8 mouse cellular contexts compared by ENCODE assay signal in the genomic region with DNA sequence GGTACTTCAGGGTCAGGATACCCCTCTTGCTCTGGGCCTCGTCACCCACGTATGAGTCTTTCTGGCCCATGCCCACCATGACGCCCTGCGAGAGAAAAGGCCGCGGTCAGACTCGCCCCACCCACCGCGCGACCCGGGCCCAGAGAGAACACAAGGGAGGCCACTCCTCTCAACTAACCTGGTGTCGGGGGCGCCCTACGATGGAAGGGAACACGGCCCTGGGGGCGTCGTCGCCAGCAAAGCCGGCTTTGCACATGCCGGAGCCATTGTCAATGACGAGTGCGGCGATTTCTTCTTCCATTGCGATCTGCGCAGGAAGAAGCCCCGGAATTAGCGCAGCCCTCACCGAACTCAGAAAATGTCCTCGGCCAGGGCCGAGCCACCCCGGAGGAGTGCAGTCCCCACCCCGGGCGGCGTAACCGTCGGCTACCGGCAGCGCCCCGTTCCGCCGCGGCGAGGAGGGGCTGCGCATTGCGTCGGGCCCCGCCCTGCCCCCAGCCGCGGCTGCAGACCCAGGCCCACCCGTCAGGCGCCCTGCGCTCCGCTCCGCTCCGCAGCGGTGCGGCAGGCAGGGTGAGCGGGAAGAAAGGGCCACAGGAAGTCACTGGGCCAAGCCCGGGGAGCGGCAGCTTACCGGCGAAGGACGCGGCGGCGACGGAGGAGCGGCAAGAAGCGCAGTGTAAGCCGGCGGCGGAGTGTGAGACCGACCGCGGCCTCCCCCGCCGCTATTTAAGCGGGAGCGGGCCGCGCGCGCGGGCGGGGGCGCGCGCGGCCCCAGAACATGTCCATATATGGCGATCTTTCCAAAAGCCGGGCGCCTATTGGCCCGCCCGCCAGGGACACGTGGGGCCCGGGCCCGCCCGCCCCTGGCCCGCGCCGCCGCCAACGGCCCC. TPM values are rescaled to one million over a fixed set of nuclear protein-coding genes. Genes with fewer than 3 reads are reported as not detected.
DNase-seq lines count a peak whose midpoint lies in the region; ATAC-seq lines count a peak whose summit lies in the region.

A gene (minus strand): TSS at position 752 of the 893 bp plus-strand sequence.

- peaks cover 53% of the 10 kb centered on the region for H3K4me1 ChIP-seq in hindbrain, embryonic 10.5 days (replicated peaks)

- peak; percentile 40 for ATAC-seq in frontal cortex, adult (ENCODE audit: low TSS enrichment)

- under 1% methylated on average over 96 of the region's 103 CpGs for WGBS in hindbrain, embryonic 10.5 days

- peak within 1 kb of the TSS; percentile 100 for H3K27ac ChIP-seq in hindbrain, embryonic 10.5 days

- H3K36me3 ChIP-seq in hindbrain, embryonic 10.5 days: peaks cover 26% of the 10 kb centered on the region

- peaks cover 6% of the 10 kb centered on the region; the same call in 1 of the 2 replicates for H3K27me3 ChIP-seq in hindbrain, embryonic 10.5 days (ENCODE audit: insufficient read depth, poor library complexity, severe bottlenecking)

- DNase-seq in Muller cell, postnatal 12 days (ENCODE audit: inconsistent ontology term): peak; percentile 97
- peak; percentile 80 for DNase-seq in cerebellum, adult 8-10 months
- peak; percentile 88 for DNase-seq in hindbrain, embryonic 10.5 days (ENCODE audit: low spot score)
- DNase-seq in layer of hippocampus, postnatal 14 days (ENCODE audit: low spot score in 2 of 2): peak; percentile 85 to 89
- DNase-seq in lung, postnatal 14 days: peak; percentile 86
- DNase-seq in retina, postnatal 1 day: peak; percentile 95
- peak; percentile 51 to 76 for DNase-seq in urinary bladder, adult 18-20 months (ENCODE audit: low spot score in 2 of 2)

- H3K4me3 ChIP-seq in hindbrain, embryonic 10.5 days: peak within 1 kb of the TSS; percentile 100

- H3K9me3 ChIP-seq in hindbrain, embryonic 10.5 days: no peaks in the 10 kb centered on the region

RNA-seq across cellular contexts. Expression of the gene that starts here (rescaled TPM):
- polyA plus RNA-seq in hindbrain, embryonic 10.5 days (2016; fragmentation: Nextera tagmentation; extraction: Ambion mirVana): 3,119 and 3,536 TPM in 2 replicates
- total RNA-seq in layer of hippocampus, postnatal 14 days (2021): 1,000 to 10,000 TPM; 1,835 to 1,925 TPM

Comparison
In these comparisons a context has a peak if more than half of its experiments do, and no peak if none do; other contexts are left out.
1. Peak in every context shown above with its lines: DNase-seq, ATAC-seq, H3K4me3 ChIP-seq and H3K27ac ChIP-seq.